Mouse (Mus musculus) adrenal gland, postnatal 4 days (tissue): ENCODE measurements around the gene Sebox. TPM values are rescaled to one million over a fixed set of nuclear protein-coding genes. Genes with fewer than 3 reads are reported as not detected.
"Not testable (repeated sequence)": the region's sequence is repeated elsewhere in the genome, so short reads cannot be mapped to it uniquely, and the experiment has no call there.

Experiments used
- DNase-seq, 2 experiments: peaks; one replicate each; pipeline ENCODE4 v3.0.0; 2021 to 2022; ENCODE audit warnings: low spot score in 2 of 2, mixed read lengths in 2 of 2
- total RNA-seq, 2 experiments: library from RNA; stranded (reverse); gene quantifications; 2 replicates each; pipeline ENCODE4 v1.2.3; 2021

The Sebox gene
- total RNA-seq, 2 experiments from 2014 or later = not detected

GRCm38 (mm10) chr11:78497544-78498522 lies 5.4 kb upstream of the Sebox start, which contains the start of gene Sarm1:
Sarm1 (minus strand) TSS chr11:78497754.
- DNase-seq = peak; percentile 70 to 76

- DNase-seq = no peak
These were observed 4.2 kb upstream of the Sebox start, which contains the start of gene Vtn for GRCm38 (mm10) chr11:78499004-78499403. Vtn (plus strand) TSS chr11:78499091.

GRCm38 (mm10) chr11:78499543-78499942 lies 3.7 kb upstream of the Sebox start:
- DNase-seq = no peak

- no peak for DNase-seq
These were observed 2.5 kb upstream of the Sebox start for GRCm38 (mm10) chr11:78500623-78501202.

- DNase-seq = no peak
These were observed 1.7 kb upstream of the Sebox start for GRCm38 (mm10) chr11:78501529-78501928.

GRCm38 (mm10) chr11:78505430-78505829 lies 2.2 kb downstream of the Sebox start:
- no peak for DNase-seq

- no peak for DNase-seq
These were observed 5.9 kb downstream of the Sebox start for GRCm38 (mm10) chr11:78509148-78509547.

GRCm38 (mm10) chr11:78512025-78512957 lies 9.0 kb downstream of the Sebox start, which contains the start of the genes Tmem199 and Poldip2:
Tmem199 (minus strand) TSS chr11:78512172.
Poldip2 (plus strand) TSS chr11:78512193.
- DNase-seq = peak; percentile 77 to 79

- no peak for DNase-seq
These were observed 10.0 kb downstream of the Sebox start for GRCm38 (mm10) chr11:78513106-78513790.

GRCm38 (mm10) chr11:78515549-78516325 lies 12.5 kb downstream of the Sebox start:
- no peak for DNase-seq

GRCm38 (mm10) chr11:78518931-78519330 lies 15.7 kb downstream of the Sebox start:
- DNase-seq = no peak

GRCm38 (mm10) chr11:78521880-78522279 lies 18.6 kb downstream of the Sebox start:
- DNase-seq = no peak

GRCm38 (mm10) chr11:78522481-78522997 lies 19.3 kb downstream of the Sebox start:
- no peak for DNase-seq

GRCm38 (mm10) chr11:78523241-78523955 lies 20.2 kb downstream of the Sebox start:
- DNase-seq = no peak

GRCm38 (mm10) chr11:78524838-78525237 lies 21.6 kb downstream of the Sebox start:
- no peak for DNase-seq

GRCm38 (mm10) chr11:78528714-78529113 lies 25.5 kb downstream of the Sebox start:
- DNase-seq = no peak

GRCm38 (mm10) chr11:78530001-78530400 lies 26.8 kb downstream of the Sebox start:
- DNase-seq = no peak

- DNase-seq = no peak
These were observed 27.8 kb downstream of the Sebox start for GRCm38 (mm10) chr11:78531046-78531445.

- not testable (repeated sequence) for DNase-seq
These were observed 28.3 kb downstream of the Sebox start for GRCm38 (mm10) chr11:78531515-78531914.
